Mouse (Mus musculus): ENCODE results near the gene Capza1. TPM values are rescaled to one million over a fixed set of nuclear protein-coding genes. Genes with fewer than 3 reads are reported as not detected.
A peak's percentile ranks its signal among the peaks of the same experiment; 100 is the strongest.

Gene Capza1
- polyA plus RNA-seq, 1 experiment from 2014 or later: 256 TPM

GRCm38 (mm10) chr3:104789822-104790221 is 74.5 kb downstream of the Capza1 start:
- no peak for DNase-seq (ENCODE audit: low spot score)

GRCm38 (mm10) chr3:104789312-104789605 is 75.0 kb downstream of the Capza1 start:
- no peak for DNase-seq (ENCODE audit: low spot score)

- no peak for DNase-seq (ENCODE audit: low spot score)
These were observed 75.6 kb downstream of the Capza1 start for GRCm38 (mm10) chr3:104788561-104789311.

GRCm38 (mm10) chr3:104788075-104788474 is 76.2 kb downstream of the Capza1 start, which contains the start of gene Rhoc:
Gene Rhoc (plus strand): TSS chr3:104788375.
- no peak for DNase-seq (ENCODE audit: low spot score)

- no peak for DNase-seq (ENCODE audit: low spot score)
These were observed 79.0 kb downstream of the Capza1 start for GRCm38 (mm10) chr3:104785284-104785683.

GRCm38 (mm10) chr3:104783971-104784500 is 80.3 kb downstream of the Capza1 start:
- DNase-seq (ENCODE audit: low spot score): no peak

- DNase-seq (ENCODE audit: low spot score): no peak
These were observed 82.1 kb downstream of the Capza1 start for GRCm38 (mm10) chr3:104782061-104782681.

- peak; percentile 51 for DNase-seq (ENCODE audit: low spot score)
These were observed 82.8 kb downstream of the Capza1 start, which contains the start of gene Fam19a3 for GRCm38 (mm10) chr3:104781471-104781903. Gene Fam19a3 (minus strand): TSS chr3:104781840.

GRCm38 (mm10) chr3:104780561-104781420 is 83.5 kb downstream of the Capza1 start, which contains the start of gene Ppm1j:
Gene Ppm1j (plus strand): TSS chr3:104781056.
- DNase-seq (ENCODE audit: low spot score): peak; percentile 56

GRCm38 (mm10) chr3:104779949-104780348 is 84.4 kb downstream of the Capza1 start:
- peak; percentile 81 for DNase-seq (ENCODE audit: low spot score)

- peak; percentile 67 for DNase-seq (ENCODE audit: low spot score)
These were observed 87.0 kb downstream of the Capza1 start for GRCm38 (mm10) chr3:104777342-104777741.

GRCm38 (mm10) chr3:104773301-104773700 is 91.0 kb downstream of the Capza1 start:
- no peak for DNase-seq (ENCODE audit: low spot score)

Other genes starting within 250 kb of the Capza1 start
- 82.5 and 84.3 TPM in 2 replicates for gene Slc16a1, start 225.8 kb downstream of the Capza1 start, polyA plus RNA-seq (2015; fragmentation: Nextera tagmentation; extraction: Ambion mirVana)
- 1.9 and 2.3 TPM in 2 replicates for gene Ppm1j, start 83.4 kb downstream of the Capza1 start, polyA plus RNA-seq (2015; fragmentation: Nextera tagmentation; extraction: Ambion mirVana)
- not detected in 2 replicates for gene Fam19a3, start 82.7 kb downstream of the Capza1 start, polyA plus RNA-seq (2015; fragmentation: Nextera tagmentation; extraction: Ambion mirVana)
- gene Rhoc, start 76.1 kb downstream of the Capza1 start, polyA plus RNA-seq (2015; fragmentation: Nextera tagmentation; extraction: Ambion mirVana): 26.4 and 30.8 TPM in 2 replicates
- gene Mov10, start 45.9 kb downstream of the Capza1 start, polyA plus RNA-seq (2015; fragmentation: Nextera tagmentation; extraction: Ambion mirVana): 23.4 and 29.9 TPM in 2 replicates
- 27.0 and 31.7 TPM in 2 replicates for gene St7l, start 500 bp downstream of the Capza1 start, polyA plus RNA-seq (2015; fragmentation: Nextera tagmentation; extraction: Ambion mirVana)
- gene Wnt2b, start 97.4 kb upstream of the Capza1 start, polyA plus RNA-seq (2015; fragmentation: Nextera tagmentation; extraction: Ambion mirVana): 0.13 and 0.24 TPM in 2 replicates
- gene Cttnbp2nl, start 188.6 kb upstream of the Capza1 start, polyA plus RNA-seq (2015; fragmentation: Nextera tagmentation; extraction: Ambion mirVana): 6.7 TPM in 2 replicates
- gene 4930564D02Rik, start 202.3 kb upstream of the Capza1 start, polyA plus RNA-seq (2015; fragmentation: Nextera tagmentation; extraction: Ambion mirVana): not detected in 2 replicates

All from thymus, postnatal 0 days (tissue).